Mouse (Mus musculus) layer of hippocampus, adult 9-11 months (tissue): Measurements from ENCODE around the gene Rasal2.

Source experiments
- DNase-seq: peaks from one replicate; pipeline ENCODE4 v3.0.0; 2022

Gene Rasal2

DNA sequence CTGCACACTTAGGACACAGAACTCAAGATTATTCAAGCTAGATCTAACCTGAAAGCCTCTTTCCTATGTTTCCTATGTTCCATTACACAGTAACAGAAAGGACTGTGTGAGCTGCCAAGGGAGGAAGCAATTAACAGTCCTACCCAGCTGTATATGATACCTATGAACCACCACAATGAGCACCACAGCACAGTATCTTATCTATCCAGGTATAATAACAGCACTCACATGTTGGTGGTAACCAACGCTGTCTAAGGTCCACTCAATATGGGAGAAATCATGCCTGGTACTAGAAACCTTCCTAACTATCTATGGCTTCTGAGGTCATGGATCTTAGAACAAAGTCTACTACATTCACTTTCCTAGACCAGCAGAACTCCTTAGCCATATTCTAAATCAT lies 89.3 kb downstream of the Rasal2 start:
- DNase-seq, result no peak

DNA sequence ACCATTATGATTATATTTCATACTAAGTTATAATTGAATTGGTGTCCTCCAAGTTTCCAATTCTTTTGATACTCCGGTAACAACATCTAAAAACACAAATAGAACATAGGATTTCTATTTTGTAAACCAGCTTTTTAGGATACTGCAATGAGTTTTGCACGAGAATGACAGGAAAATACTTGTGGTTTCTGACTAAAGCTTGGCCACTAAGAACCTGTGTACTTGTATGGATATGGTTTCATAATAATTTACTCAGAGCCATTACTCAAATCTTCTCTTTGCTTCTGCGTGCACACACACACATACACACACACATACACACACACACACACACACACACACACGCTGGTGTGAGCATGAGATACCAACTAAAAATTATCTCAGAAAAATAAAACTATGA lies 93.5 kb downstream of the Rasal2 start:
- DNase-seq, result no peak

DNA sequence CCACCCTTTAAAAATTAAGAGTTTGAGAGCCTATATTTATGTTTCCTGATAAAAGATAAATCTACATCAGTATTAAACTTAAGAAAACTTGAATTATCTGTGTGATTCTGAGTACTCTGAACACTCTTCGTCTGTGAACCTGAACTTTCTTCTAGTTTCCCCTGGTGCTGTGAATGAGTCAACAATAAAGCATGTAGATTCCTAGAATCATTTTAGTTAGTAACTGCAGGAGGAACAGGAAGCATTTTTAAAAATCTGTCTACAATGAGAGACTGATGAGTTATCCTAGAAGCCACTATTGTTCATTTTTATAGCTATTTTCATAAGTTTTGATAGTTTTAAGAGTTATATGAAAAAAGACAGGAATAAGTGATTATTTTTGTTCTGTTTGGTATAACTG lies 111.1 kb downstream of the Rasal2 start:
- DNase-seq, result no peak

DNA sequence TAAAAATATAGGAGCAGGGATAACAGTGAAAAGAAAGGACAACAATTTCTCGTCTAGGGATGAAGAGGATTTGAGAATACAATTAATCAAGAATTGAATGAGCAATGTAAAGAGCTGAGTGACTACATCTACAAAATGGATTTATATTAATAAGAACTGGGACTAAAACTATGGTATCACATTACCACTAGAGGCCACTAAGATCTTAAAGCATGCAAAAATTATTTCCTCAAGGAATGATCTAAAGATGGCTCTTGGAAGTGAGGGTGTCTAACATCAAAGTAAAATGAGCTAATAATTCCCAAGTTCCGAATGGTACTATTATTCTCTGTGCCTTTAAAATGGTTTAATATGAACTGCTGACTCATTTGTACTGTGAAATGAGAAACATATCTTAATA lies 112.8 kb downstream of the Rasal2 start:
- no peak for DNase-seq

DNA sequence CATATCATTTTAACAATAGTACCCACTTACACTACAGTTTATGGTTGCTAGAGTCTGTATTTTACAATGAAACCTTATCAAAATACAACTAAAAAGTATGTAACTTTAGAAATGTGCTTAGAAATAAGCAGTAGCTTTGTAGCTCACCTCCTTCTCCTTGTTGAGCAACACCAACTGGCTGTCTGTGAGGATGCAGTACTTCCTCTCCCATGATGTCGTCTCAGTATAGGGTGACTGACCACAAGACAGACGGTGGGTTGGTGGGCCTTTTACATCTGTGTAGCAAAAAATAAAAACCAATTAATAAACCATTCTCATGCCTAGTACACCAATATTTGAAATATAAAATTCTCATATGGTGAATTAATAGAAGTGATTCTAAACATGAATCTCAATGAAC lies 113.4 kb downstream of the Rasal2 start:
- no peak for DNase-seq

DNA sequence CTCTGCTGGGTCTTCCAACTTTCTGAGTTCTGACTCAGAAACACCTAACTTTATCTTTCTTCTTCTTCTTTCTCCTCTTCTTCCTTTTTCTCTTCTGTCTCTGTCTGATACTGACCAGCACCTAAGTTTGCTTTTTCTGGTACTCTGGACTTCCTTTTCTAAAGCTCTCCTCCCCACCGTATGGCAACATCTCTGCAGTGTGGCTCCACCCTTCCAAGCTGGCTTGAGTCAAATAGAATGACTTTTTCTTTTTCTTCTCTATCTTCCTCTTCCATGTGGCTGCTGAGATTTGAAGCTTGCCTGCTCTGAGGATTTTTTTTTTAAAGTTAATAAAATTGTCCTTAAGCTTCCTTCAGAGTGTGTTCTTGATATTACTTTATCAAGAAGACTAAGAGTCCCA lies 115.3 kb downstream of the Rasal2 start:
- DNase-seq, result no peak

DNA sequence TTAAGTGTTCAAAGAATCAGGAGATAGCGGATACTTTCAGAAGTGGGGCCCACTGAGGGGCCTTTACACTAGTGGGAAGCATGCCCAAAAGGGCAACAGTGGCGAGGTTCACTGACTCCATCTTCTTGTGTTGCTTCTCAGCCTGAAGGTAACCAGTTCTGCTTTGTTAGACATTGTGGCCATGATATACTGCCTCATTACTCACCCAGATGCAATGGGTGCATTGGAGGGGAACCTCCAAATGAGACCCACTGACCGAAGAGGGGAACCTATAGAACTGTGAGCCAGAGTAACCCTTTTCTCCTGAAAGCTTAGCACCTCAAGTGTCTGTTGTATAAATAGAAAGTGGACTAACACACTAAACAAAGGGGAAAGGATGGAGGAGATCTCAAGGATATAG lies 116.5 kb downstream of the Rasal2 start:
- DNase-seq, result no peak

DNA sequence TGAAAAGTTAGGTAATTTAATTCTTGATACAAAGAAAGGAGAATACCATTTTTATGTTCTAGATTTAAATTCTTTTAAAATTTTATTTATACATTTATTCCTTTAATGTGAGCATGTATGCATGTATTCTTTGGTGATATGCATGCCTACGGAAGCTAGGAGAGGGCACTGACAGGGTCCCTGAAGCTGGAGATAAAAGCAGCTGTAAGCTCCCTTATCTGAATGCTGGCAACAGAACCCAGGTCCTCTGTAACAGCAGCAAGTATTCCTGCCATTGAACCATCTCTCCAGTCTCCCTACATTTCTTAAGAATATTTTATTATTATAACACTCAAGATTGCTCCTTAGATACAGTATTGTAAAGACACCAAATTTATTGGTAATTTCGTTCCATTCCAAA lies 122.2 kb downstream of the Rasal2 start:
- DNase-seq, result no peak

DNA sequence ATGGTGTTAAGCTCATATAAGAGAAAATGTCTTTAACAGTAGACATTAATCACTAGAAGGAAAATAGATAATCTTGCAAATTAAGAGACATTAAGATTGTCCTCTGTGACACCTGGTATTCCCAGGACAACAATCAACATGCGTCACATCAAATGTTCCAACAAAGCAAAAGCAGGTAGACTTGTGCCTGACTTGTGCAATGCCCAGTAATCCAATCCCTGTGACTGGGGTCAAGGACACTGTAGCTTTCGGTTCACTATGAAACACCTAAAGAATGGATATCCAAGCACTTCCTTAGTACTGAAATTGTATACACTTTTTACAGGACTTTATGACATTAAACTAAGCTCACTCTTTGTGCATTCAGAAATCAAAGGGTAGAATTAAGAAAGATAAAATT lies 123.1 kb downstream of the Rasal2 start:
- no peak for DNase-seq

DNA sequence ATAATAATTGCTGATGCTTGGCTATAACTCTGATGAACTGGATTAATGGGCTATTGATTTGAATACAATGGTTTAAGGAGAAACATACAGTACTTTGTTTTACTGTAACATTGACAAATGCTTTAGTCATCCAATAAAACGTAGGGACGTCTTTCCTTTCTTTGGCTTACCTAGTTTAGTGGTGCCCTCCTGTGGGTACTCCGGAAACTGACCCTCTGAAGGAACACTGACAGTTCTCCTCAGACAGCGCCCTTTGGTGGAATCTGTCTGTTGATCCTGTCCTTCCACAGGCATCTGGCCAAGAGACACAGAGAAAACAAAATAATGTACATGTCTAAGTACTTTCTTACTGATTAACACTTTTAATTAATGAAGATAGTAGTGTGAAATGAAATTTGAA lies 125.8 kb downstream of the Rasal2 start:
- peak; percentile 24 for DNase-seq

DNA sequence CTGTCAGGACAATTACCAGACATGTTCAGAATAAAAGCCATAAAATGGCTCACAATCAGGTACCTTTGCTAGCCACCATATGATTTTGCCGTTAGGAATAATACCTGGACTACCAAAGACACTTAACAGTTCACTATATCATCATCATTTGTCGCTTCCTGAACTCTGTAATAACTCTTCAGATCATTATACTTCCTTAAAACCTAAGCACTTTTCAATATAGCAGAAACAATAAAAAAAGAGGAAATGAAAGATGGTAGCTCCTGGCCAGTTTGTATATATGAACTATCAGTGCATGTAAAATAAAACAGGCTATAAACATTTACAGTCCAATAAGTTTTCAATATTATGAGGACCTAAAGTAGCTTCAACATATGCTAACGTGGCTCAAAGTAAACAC lies 127.0 kb downstream of the Rasal2 start:
- DNase-seq, result no peak

DNA sequence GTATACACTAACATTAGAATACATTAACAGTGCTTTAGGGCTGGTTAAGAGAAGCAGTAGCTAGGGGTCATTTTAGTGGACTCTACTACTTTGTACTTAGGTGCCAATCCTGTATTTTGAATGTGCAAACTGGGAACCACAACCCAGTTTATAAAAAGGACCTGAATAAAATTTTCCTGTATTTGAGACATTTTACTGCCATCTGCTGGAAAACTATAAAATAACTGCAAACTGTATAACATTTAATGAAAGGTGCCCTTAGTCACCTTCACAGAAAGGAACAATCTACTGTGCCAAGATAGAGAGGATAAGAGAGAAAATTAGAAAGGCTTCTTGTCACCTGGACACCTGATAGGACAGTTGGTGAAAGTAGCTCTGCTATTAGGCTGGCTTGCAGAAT lies 131.6 kb downstream of the Rasal2 start:
- DNase-seq, result no peak

DNA sequence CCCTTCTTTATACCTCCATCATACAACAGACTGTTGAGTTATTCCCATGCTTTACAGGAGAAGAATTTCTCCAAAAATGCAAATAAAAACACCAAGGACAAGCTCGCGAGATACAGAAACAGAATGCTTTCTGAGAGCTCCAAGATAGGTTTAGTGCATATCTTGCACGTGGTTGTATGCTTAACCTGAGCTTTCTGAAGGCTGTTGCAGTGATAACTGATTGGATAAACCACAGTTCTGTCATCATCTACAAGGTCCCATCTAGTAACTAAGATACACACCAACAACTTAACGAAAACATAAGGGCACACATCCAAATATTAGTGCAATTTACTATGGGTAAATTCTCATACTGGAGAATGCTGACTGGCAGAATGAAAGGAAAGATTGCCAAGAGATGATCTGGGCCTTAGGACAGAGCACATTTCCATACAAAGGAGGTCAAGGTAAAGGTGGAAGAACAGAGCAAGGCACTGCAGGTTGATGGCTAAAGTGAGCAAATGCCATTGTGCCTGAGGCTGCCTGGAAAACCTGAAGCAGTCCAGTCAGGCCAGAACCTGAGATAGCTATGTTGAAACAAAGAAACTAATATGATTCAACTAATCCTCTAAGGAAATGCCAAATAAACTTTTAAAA lies 136.6 kb downstream of the Rasal2 start:
- no peak for DNase-seq

DNA sequence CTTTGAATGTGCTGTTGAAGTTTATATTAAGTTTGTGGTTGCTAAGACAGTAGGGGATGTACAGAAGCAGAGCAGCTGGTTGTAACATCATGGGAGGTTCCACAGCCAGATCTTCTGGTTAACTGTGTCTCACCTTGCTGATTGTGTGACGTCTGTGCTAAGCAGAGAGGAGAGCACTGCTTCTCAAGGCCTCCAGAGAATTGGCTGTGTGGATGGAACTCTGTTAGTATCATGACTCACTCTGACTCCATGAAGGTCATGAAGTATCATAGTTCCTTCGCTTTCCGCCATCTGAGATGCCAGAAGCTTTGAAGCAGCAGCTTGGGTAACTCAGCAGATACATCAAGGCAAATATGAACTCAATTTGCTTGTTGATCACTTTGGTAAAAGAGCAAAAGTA lies 144.5 kb downstream of the Rasal2 start:
- DNase-seq, result no peak

DNA sequence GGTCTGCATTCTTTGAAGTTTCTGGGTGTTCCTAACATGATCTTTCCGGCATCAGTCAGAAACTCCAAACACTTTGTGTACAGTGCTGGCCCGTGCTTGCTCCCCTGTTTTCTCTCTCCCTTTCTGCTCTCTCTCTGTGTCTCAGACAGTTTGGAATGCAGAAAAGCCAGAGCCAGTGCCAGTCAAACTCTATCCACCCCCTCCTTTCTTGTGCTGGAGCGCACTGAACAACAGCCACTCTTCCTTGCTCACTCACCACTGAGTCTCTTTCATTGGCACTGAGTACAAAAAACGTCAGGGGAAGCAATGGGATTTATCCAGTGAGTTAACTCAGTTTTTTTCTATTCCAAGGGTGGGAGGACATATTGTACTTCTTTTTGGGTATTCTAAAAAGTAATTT lies 155.8 kb downstream of the Rasal2 start:
- DNase-seq, result peak; percentile 49

DNA sequence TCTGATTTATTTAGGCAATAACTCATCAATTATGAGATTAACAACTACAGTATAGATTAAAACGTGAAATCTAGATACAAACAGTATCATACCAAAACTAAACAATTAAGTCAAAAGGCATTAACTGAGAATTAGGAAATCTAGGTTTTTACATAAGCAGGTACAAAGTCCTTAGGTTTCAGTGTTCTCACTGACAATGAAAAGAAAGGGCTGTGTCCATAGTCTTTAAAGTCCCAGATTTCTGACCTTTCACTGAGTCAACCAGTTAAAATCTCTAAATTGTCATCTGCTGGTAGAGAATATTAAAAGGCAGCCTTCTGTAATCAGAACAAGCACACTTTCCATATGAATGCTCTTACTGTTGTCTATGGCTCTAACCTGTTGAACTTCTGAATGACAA lies 156.6 kb downstream of the Rasal2 start:
- no peak for DNase-seq

DNA sequence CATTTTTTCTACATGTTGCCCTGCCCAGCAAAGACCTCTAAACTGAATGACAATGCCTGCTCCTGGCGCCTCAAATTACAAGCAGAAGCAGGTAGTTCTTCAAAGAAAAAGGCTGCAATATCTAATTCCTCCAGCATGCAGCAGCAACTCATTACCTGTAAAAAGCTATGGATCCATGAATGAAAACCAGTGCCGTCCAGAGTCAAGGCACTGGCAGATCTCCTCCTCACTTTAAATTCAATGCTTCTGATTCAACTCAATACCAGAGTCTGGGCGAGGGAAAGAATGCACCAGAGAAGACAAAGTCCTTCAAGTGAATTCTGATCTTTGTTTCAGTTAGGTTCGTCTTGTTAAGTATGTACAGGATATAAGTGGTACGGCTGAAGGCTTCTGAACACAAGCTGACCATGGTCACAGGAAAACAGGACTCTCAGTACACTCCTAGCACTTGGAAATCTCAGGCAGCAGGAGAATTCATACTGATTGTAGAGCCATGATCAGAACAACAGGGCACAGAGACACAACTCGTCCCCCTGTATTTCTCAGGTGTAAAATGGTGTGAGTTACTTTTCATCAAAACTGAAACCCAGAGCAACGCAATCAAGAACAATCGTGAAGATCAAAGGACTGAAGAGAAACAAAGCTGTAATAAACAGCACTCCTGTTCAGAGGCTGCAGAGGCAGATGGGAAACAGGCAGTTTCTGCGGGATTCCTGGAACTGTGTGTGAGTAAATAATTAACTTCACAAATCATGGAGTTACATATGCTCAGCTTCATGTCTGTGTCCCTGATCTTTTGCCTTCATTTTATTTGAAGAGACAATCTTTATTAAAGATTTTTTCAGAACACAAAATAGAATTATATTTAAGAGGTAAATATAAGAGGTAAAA lies 158.6 kb downstream of the Rasal2 start:
- DNase-seq, result no peak

DNA sequence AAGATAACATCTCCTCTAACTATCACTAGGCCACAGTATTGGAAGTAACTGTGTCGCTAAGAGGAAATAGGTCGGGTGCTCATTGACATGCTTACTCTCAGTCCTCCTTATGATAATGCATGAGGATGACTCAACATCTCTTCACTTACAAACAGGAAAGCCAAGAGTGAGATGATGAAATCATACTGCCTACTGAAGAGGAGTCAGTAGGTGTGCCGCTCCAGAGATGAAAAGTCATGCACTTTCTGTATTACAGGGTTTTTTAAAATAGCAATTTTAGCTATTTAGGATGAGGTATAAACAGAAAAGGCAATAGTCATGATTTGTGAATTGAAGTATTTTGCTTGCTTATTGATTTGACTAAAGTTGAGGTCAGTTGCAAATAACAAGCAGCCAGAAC lies 164.3 kb downstream of the Rasal2 start:
- DNase-seq, result no peak

DNA sequence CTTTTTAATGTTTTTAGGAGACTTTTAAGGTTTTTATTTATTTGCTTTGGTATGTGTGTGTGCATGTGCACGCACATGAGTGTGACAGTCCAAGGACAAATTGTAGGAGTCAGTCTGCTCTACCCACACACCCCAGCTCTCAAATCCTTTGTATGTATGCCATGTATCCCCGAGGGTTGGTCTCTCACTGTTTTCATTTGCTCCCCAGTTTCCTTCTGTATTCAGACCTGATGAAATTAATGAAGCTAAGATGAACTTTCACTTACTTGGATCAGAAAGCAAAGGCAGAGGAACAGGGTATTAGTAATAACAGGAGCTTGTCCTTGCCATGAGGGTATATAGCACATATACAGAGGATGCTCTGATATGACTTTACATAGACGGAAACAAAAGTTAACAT lies 165.1 kb downstream of the Rasal2 start:
- no peak for DNase-seq

DNA sequence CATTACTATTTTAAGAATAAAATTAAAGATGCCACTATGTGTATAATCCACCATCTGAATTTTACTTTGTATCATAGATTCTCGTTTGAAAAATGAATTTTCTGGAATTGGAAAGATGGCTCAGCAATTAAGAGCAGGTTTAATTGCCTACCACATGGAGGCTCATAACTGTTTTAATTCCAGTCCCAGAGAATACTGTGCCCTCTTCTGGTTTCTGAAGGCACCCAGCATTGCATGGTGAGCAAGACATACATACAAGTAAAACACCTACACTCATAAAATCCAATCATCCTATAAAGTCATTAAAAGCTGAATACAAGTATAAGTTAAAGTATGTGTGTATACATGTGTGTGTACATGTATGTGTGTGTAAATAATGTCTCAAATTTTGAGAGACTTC lies 165.6 kb downstream of the Rasal2 start:
- DNase-seq, result no peak

DNA sequence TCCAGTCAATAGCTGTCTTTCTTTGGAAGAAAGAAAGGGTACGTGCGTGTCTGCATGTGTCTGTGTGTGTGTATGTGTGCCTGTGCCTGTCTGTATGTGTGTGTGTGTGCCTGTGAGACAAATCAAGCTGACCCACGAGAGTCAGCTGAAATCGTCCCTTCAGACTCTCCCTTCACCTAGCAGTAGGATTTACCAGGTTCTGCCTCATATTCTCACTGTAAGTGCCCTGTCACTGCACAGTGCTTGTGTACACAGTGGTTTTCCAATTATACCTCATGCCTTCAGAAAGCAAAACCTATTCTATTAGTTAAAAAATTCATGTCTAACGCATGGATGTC lies 168.0 kb downstream of the Rasal2 start:
- no peak for DNase-seq

DNA sequence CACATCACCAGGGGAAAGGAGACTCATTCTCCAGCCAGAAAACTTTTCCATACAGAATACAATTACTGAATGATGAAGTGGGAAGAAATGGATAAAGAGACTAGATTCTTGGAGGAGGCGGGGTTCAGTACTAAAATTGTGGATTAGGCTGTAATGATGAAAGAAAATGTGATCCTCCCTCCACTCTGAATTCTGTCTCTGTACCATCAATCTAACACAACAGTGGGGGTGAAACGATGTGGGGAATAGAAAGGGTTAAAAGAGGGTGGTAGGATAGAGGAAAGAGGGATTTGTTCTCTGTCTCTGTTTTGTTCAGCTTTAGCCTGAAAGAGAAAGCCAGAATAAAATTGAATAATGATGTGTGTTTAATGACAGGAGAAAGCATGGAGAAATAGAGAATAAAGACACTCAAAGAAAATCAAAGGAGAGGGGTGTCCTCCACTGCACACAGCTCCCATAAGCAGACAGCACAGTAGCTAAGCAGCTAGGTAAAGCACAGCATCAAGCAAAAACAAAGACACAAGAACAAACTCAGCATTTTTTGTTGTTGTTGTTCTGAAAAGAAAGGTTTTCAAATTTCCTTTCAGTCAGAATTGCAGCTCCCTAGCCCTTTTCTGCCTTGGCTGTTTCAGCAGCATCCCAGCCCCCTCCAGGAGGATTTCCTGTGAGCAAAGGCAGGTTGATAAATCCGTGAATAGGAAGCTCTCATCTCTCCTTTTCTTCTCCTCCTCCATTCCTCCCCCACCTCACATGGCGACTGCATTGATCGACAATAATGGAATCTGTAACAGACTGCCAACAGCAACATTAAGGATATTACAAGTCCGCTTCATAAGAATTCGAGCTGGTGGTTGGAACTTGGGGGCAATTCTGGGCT lies 168.6 kb downstream of the Rasal2 start:
- no peak for DNase-seq

DNA sequence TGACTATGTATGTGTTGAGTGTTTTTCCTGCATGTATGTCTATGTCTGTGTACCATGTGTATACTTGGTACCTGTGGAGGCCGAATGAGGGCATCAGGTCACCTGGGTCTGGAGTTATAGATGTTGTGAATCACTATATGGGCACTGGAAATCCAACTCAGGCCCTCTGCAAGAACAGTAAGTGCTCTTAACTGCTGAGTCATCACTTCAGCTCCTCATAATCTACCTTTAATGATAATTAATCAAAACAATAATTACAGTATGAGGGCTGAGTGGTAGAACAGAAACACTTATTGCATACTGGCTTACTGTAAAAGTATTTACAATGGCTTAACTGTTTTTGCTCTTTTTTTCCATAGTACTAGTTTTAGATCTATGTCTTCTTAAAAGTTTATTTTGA lies 172.7 kb downstream of the Rasal2 start:
- DNase-seq, result no peak
